Mouse (Mus musculus): Measurements from ENCODE around the gene Grap. TPM values are rescaled to one million over a fixed set of nuclear protein-coding genes. Genes with fewer than 3 reads are reported as not detected.

Grap gene
- 246 to 292 TPM (median 254 TPM) in 4 replicates for total RNA-seq (2023; ENCODE audit: inconsistent age)

DNA sequence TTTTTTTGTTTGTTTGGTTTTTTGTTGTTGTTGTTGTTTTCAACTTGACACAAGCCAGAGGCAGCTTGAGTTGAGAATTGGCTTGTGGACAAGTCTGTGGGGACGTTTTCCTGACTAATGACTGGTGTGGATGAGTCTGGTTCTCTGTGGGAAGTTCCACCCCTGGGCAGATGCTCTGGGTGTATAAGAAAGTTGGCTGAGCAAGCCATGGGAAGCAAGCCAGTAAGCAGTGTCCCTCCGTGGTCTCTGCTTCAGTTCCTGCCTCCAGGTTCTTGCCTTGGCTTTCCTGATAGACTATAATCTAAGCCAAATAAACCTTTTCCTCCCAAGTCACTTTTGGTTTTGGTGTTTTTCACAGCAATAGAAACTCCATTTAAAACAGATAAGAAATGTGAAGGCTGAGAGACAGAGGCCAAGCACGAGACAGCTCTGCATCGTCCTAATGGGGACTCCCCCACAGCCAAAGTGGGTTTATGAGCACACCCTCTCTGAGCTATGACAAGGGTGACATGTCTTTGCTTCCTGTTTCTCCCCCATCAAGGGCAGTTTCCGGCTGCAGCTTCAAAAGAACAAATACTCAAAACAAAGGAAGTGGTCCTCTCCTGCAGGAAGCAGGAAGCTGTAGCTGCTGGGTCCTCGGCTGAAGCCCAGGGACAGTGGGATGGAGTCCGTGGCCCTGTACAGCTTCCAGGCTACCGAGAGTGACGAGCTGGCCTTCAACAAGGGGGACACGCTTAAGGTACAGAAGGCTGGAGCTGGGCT, at the start of gene Grap:
Gene Grap (plus strand): TSS at position 580 of the 762 bp plus-strand sequence.

DNA sequence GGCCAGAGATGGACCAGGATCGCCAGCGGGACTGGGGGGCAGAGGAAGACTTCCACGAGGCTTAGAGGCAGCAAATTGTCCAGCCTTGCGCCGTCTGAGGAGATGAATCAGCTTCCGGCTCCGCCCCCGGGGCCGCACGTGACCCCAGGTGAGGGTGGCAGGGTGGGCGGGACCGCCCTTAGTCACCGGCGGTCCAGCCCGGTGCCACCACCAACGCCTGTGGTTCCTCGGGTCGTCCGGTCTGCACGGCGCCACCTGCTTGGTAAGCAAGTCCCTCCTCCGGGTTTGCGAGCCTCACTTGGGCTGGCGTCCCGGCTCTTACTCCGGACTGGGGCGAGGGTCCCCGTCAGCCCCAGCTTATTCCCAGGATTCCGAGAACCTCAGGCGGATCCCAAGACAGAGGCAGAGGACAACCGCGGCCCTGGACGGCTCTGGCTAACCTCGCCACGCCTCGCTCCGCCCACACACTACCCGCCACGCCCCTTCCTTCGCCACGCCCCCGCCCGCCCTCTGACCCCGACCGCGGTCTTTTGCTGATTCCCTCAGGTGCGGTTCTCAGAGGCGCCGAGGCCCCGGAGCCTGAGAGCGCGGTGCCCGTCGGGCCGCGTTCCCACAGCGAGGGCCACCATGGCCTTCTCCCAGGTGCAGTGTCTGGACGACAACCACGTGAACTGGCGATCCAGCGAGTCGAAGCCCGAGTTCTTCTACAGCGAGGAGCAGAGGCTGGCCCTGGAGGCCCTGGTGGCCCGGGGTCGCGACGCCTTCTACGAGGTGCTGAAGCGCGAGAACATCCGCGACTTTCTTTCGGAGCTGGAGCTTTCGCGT, 31.1 kb downstream of the Grap start, which contains the start of gene Fam83g:
Gene Fam83g (plus strand): TSS at position 185 of the 825 bp plus-strand sequence.

DNA sequence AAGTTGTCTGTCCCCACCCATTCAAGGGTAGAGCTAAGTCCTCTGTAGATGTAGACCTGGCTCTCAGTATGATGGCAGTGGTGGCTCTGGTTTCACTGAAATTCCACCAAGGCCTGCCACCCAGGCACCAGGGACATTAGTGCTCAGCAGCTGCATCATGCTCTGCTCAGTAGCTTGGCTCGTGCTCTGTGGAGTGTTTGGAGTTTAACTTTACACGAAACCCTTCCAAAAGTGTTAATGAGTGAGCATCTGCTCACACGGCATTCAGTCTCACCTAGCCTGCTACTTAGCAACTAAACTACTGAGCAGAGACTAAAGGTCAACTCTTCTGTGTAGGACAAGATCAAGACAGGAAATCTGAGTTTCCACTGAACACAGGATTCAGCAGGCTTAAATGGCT, 67.6 kb downstream of the Grap start, which contains the start of gene Slc5a10:
Gene Slc5a10 (minus strand): TSS at position 191 of the 400 bp plus-strand sequence.

Other genes starting within 250 kb of the Grap start
- not detected in 4 replicates for gene Rnf112, start 199.1 kb upstream of the Grap start, total RNA-seq (2023; ENCODE audit: inconsistent age)
- not detected in 4 replicates for gene Mfap4, start 167.8 kb upstream of the Grap start, total RNA-seq (2023; ENCODE audit: inconsistent age)
- gene Mapk7, start 158.9 kb upstream of the Grap start, total RNA-seq (2023; ENCODE audit: inconsistent age), result 23.1 to 26.2 TPM (median 25.5 TPM) in 4 replicates
- gene B9d1, start 148.1 kb upstream of the Grap start, total RNA-seq (2023; ENCODE audit: inconsistent age), result 0.93 to 1.6 TPM in 2 of 4 replicates, not detected in the others
- 3.2 to 8.6 TPM (median 5.8 TPM) in 4 replicates for gene Epn2, start 73.6 kb upstream of the Grap start, total RNA-seq (2023; ENCODE audit: inconsistent age)
- gene Fam83g, start 30.8 kb downstream of the Grap start, total RNA-seq (2023; ENCODE audit: inconsistent age), result 4.4 to 6.0 TPM (median 4.9 TPM) in 4 replicates
- 0.27 TPM in 1 of 4 replicates, not detected in the others for gene Slc5a10, start 67.6 kb downstream of the Grap start, total RNA-seq (2023; ENCODE audit: inconsistent age)
- gene Prpsap2, start 108.8 kb downstream of the Grap start, total RNA-seq (2023; ENCODE audit: inconsistent age), result 49.2 to 57.1 TPM (median 55.0 TPM) in 4 replicates
- gene Ulk2, start 201.8 kb downstream of the Grap start, total RNA-seq (2023; ENCODE audit: inconsistent age), result 27.3 to 34.0 TPM (median 32.5 TPM) in 4 replicates